Mouse (Mus musculus) lung, postnatal 10 days (tissue): ENCODE measurements at regions not wholly inside any gene's neighbourhood (a gene's known extent, or its start where the extent isn't known, plus 50 kb on each side); places are given as distances from the start of the nearest gene placed in this dataset.

Experiments used
- DNase-seq: peaks from one replicate; pipeline ENCODE4 v3.0.0; 2021

- no peak for DNase-seq
Measured at GRCm38 (mm10) chr6:143287322-143287721, 120.3 kb downstream of the Etnk1 start.

- DNase-seq, result no peak
Measured at GRCm38 (mm10) chr6:143288491-143289130, 121.6 kb downstream of the Etnk1 start.

GRCm38 (mm10) chr6:143293648-143294047, 126.6 kb downstream of the Etnk1 start:
- DNase-seq, result peak; percentile 37

- DNase-seq, result no peak
Measured at GRCm38 (mm10) chr6:143298391-143298790, 131.4 kb downstream of the Etnk1 start.

- DNase-seq, result no peak
Measured at GRCm38 (mm10) chr6:143301414-143301813, 134.4 kb downstream of the Etnk1 start.

GRCm38 (mm10) chr6:143307327-143307726, 140.3 kb downstream of the Etnk1 start:
- DNase-seq, result peak; percentile 77

- DNase-seq, result peak; percentile 82
Measured at GRCm38 (mm10) chr6:143315859-143316258, 148.8 kb downstream of the Etnk1 start.

- no peak for DNase-seq
Measured at GRCm38 (mm10) chr6:143320426-143320825, 153.4 kb downstream of the Etnk1 start.

GRCm38 (mm10) chr6:143324636-143325035, 157.6 kb downstream of the Etnk1 start:
- no peak for DNase-seq

GRCm38 (mm10) chr6:143326956-143327722, 160.1 kb downstream of the Etnk1 start:
- peak; percentile 56 for DNase-seq

- no peak for DNase-seq
Measured at GRCm38 (mm10) chr6:143327788-143328187, 160.8 kb downstream of the Etnk1 start.

- no peak for DNase-seq
Measured at GRCm38 (mm10) chr6:143328202-143328601, 161.2 kb downstream of the Etnk1 start.

- DNase-seq, result no peak
Measured at GRCm38 (mm10) chr6:143329096-143329495, 162.1 kb downstream of the Etnk1 start.

GRCm38 (mm10) chr6:143333493-143333892, 166.5 kb downstream of the Etnk1 start:
- no peak for DNase-seq

GRCm38 (mm10) chr6:143336574-143336973, 169.6 kb downstream of the Etnk1 start:
- DNase-seq, result peak; percentile 74

- DNase-seq, result no peak
Measured at GRCm38 (mm10) chr6:143349000-143349399, 182.0 kb downstream of the Etnk1 start.

GRCm38 (mm10) chr6:143359320-143360032, 192.5 kb downstream of the Etnk1 start:
- DNase-seq, result peak; percentile 18

GRCm38 (mm10) chr6:143361149-143361725, 194.2 kb downstream of the Etnk1 start:
- DNase-seq, result peak; percentile 18

GRCm38 (mm10) chr6:143361963-143362362, 194.9 kb downstream of the Etnk1 start:
- DNase-seq, result no peak

GRCm38 (mm10) chr6:143365840-143366239, 198.8 kb downstream of the Etnk1 start:
- DNase-seq, result no peak

GRCm38 (mm10) chr6:143367804-143368203, 200.8 kb downstream of the Etnk1 start:
- DNase-seq, result peak; percentile 57

- DNase-seq, result peak; percentile 19
Measured at GRCm38 (mm10) chr6:143368646-143369045, 201.6 kb downstream of the Etnk1 start.

GRCm38 (mm10) chr6:143372487-143372886, 205.5 kb downstream of the Etnk1 start:
- DNase-seq, result no peak
